Mouse (Mus musculus) midbrain, postnatal 0 days (tissue): ENCODE data around the gene 1700029H14Rik. TPM values are rescaled to one million over a fixed set of nuclear protein-coding genes. Genes with fewer than 3 reads are reported as not detected.

Source experiments
- ATAC-seq: fragments of 200-750 bp; cut with Nextera tagmentation; 2 replicates; pipeline ENCODE4 v1.8.0; 2017; ENCODE audit warnings: moderate number of reproducible peaks, mild to moderate bottlenecking, moderate TSS enrichment, moderate library complexity; ENCODE audit not compliant: low FRiP score
- DNase-seq: peaks from one replicate; pipeline ENCODE4 v3.0.0-alpha.2; 2015; ENCODE audit warnings: low spot score
- H3K27ac ChIP-seq: fragments of 300-500 bp; sonication (generic); 2 replicates; pipeline ENCODE4 v1.5.1; 2014; ENCODE audit warnings: low read depth, mild to moderate bottlenecking, low read length, mixed read lengths
- H3K27me3 ChIP-seq: fragments of 300-500 bp; sonication (generic); 2 replicates; pipeline ENCODE4 v1.6.1; 2014; ENCODE audit warnings: low read length, control low read depth, mixed read lengths; ENCODE audit not compliant: insufficient read depth
- H3K36me3 ChIP-seq: fragments of 300-500 bp; sonication (generic); 2 replicates; pipeline ENCODE4 v1.6.1; 2014; ENCODE audit warnings: low read length, control low read depth, mixed read lengths; ENCODE audit not compliant: insufficient read depth
- H3K4me1 ChIP-seq: fragments of 300-500 bp; sonication (generic); 2 replicates; pipeline ENCODE4 v1.6.1; 2014; ENCODE audit warnings: mild to moderate bottlenecking, control low read depth, antibody characterized with exemption, low read length, mixed read lengths; ENCODE audit not compliant: insufficient read depth
- H3K4me2 ChIP-seq: fragments of 300-500 bp; sonication (generic); 2 replicates; pipeline ENCODE4 v1.6.1; 2014; ENCODE audit warnings: low read depth, mild to moderate bottlenecking, low read length, mixed read lengths; ENCODE audit not compliant: poor library complexity, severe bottlenecking
- H3K4me3 ChIP-seq: fragments of 300-500 bp; sonication (generic); 2 replicates; pipeline ENCODE4 v1.5.1; 2014; ENCODE audit warnings: low read depth, mild to moderate bottlenecking, low read length, moderate library complexity
- H3K9ac ChIP-seq: fragments of 300-500 bp; sonication (generic); replicated peaks from 2 replicates; pipeline ENCODE4 v1.6.1; 2014; ENCODE audit warnings: mild to moderate bottlenecking, low read length, moderate library complexity, mixed read lengths; ENCODE audit not compliant: poor library complexity, severe bottlenecking
- H3K9me3 ChIP-seq: fragments of 300-500 bp; sonication (generic); 2 replicates; pipeline ENCODE4 v1.6.1; 2016; ENCODE audit warnings: low read length, control low read depth
- CTCF ChIP-seq: IDR thresholded peaks from 2 replicates; pipeline ENCODE4 v1.5.1; 2016; ENCODE audit warnings: antibody characterized with exemption, mild to moderate bottlenecking
- WGBS: fragments of 180-500 bp; shearing (Covaris S2); extraction: QIAGEN DNeasy Blood & Tissue Kit; methylation state at CpG from one replicate; pipeline ENCODE4 v1.1.7; 2014; 5-methylcytosine and 5-hydroxymethylcytosine counted together
- polyA plus RNA-seq: library from polyadenylated mRNA; unstranded; fragments of >200 nt; fragmentation: Nextera tagmentation; extraction: Ambion mirVana; gene quantifications from 2 replicates; pipeline ENCODE4 v1.2.1, GENCODE M21; 2015
- total RNA-seq: library from RNA; depleted of rRNA; stranded (reverse); fragments of >200 nt; gene quantifications from 2 replicates; pipeline ENCODE4 v1.2.3, GENCODE M21; 2014

1700029H14Rik gene
- total and polyA plus RNA-seq, 2 experiments from 2014 or later, result not detected

- no peak for DNase-seq
- H3K4me3 ChIP-seq, result no peak overlapping the region
- no peak overlapping the region for H3K27ac ChIP-seq
- no peaks in the 10 kb centered on the region for H3K27me3 ChIP-seq
- no peak for TF ChIP-seq CTCF
- H3K4me1 ChIP-seq, result no peaks in the 10 kb centered on the region
- H3K9ac ChIP-seq, result no peak overlapping the region
- peaks cover 12% of the 10 kb centered on the region for H3K36me3 ChIP-seq
- no peak for ATAC-seq
- H3K4me2 ChIP-seq, result no peak overlapping the region
- no peaks in the 10 kb centered on the region for H3K9me3 ChIP-seq
- 88% methylated on average over 11 of the region's 11 CpGs for WGBS
These were observed 38.9 kb upstream of the 1700029H14Rik start for GRCm38 (mm10) chr8:13601166-13601565.

GRCm38 (mm10) chr8:13600716-13601115 is 38.5 kb upstream of the 1700029H14Rik start:
- no peaks in the 10 kb centered on the region for H3K4me1 ChIP-seq
- no peak overlapping the region for H3K27ac ChIP-seq
- H3K4me3 ChIP-seq, result no peak overlapping the region
- no peak overlapping the region for H3K4me2 ChIP-seq
- DNase-seq (no peak), ATAC-seq (no peak)
- peaks cover 12% of the 10 kb centered on the region for H3K36me3 ChIP-seq
- H3K27me3 ChIP-seq, result no peaks in the 10 kb centered on the region
- H3K9ac ChIP-seq, result no peak overlapping the region
- H3K9me3 ChIP-seq, result no peaks in the 10 kb centered on the region
- no peak for TF ChIP-seq CTCF
- 86% methylated on average over 10 of the region's 10 CpGs for WGBS

- Histone ChIP-seq H3K27me3 (no peaks in the 10 kb centered on the region), H3K27ac (no peak overlapping the region), H3K4me3 (no peak overlapping the region), H3K4me1 (no peaks in the 10 kb centered on the region), H3K36me3 (peaks cover 12% of the 10 kb centered on the region), H3K4me2 (no peak overlapping the region), H3K9ac (no peak overlapping the region), H3K9me3 (no peaks in the 10 kb centered on the region)
- WGBS, result 83% methylated on average over 7 of the region's 7 CpGs
- DNase-seq (no peak), ATAC-seq (no peak)
- no peak for TF ChIP-seq CTCF
These were observed 37.9 kb upstream of the 1700029H14Rik start for GRCm38 (mm10) chr8:13600204-13600603.

- no peaks in the 10 kb centered on the region for H3K4me1 ChIP-seq
- H3K4me2 ChIP-seq, result no peak overlapping the region
- H3K9me3 ChIP-seq, result no peaks in the 10 kb centered on the region
- H3K27ac ChIP-seq, result no peak overlapping the region
- H3K4me3 ChIP-seq, result no peak overlapping the region
- ATAC-seq, result no peak
- H3K36me3 ChIP-seq, result peaks cover 8% of the 10 kb centered on the region
- no peak for TF ChIP-seq CTCF
- no peaks in the 10 kb centered on the region for H3K27me3 ChIP-seq
- 88% methylated on average over 6 of the region's 6 CpGs for WGBS
- no peak for DNase-seq
- no peak overlapping the region for H3K9ac ChIP-seq
These were observed 35.5 kb upstream of the 1700029H14Rik start for GRCm38 (mm10) chr8:13597777-13598176.

GRCm38 (mm10) chr8:13595861-13596260 is 33.6 kb upstream of the 1700029H14Rik start:
- WGBS, result 87% methylated on average over 6 of the region's 6 CpGs
- no peak for TF ChIP-seq CTCF
- ATAC-seq (no peak), DNase-seq (no peak)
- Histone ChIP-seq H3K4me1 (no peaks in the 10 kb centered on the region), H3K9me3 (no peaks in the 10 kb centered on the region), H3K4me3 (no peak overlapping the region), H3K4me2 (no peak overlapping the region), H3K27ac (no peak overlapping the region), H3K36me3 (peaks cover 8% of the 10 kb centered on the region), H3K27me3 (no peaks in the 10 kb centered on the region), H3K9ac (no peak overlapping the region)

GRCm38 (mm10) chr8:13594884-13595323 is 32.6 kb upstream of the 1700029H14Rik start:
- DNase-seq (peak; percentile 4), ATAC-seq (no peak)
- no peak for TF ChIP-seq CTCF
- Histone ChIP-seq H3K9ac (no peak overlapping the region), H3K36me3 (peaks cover 11% of the 10 kb centered on the region), H3K4me2 (no peak overlapping the region), H3K9me3 (no peaks in the 10 kb centered on the region), H3K4me3 (no peak overlapping the region), H3K27ac (no peak overlapping the region), H3K4me1 (no peaks in the 10 kb centered on the region), H3K27me3 (no peaks in the 10 kb centered on the region)
- WGBS, result 88% methylated on average over 11 of the region's 11 CpGs
